Mouse (Mus musculus) spleen, postnatal 0 days (tissue): ENCODE measurements around the gene Dusp23. TPM values are rescaled to one million over a fixed set of nuclear protein-coding genes. Genes with fewer than 3 reads are reported as not detected.

Experiments
- polyA plus RNA-seq: library from polyadenylated mRNA; unstranded; fragments of >200 nt; fragmentation: Nextera tagmentation; extraction: Ambion mirVana; gene quantifications from 2 replicates; pipeline ENCODE4 v1.2.1, GENCODE M21; 2015

Dusp23 gene
- polyA plus RNA-seq: 5.5 and 8.1 TPM in 2 replicates

DNA sequence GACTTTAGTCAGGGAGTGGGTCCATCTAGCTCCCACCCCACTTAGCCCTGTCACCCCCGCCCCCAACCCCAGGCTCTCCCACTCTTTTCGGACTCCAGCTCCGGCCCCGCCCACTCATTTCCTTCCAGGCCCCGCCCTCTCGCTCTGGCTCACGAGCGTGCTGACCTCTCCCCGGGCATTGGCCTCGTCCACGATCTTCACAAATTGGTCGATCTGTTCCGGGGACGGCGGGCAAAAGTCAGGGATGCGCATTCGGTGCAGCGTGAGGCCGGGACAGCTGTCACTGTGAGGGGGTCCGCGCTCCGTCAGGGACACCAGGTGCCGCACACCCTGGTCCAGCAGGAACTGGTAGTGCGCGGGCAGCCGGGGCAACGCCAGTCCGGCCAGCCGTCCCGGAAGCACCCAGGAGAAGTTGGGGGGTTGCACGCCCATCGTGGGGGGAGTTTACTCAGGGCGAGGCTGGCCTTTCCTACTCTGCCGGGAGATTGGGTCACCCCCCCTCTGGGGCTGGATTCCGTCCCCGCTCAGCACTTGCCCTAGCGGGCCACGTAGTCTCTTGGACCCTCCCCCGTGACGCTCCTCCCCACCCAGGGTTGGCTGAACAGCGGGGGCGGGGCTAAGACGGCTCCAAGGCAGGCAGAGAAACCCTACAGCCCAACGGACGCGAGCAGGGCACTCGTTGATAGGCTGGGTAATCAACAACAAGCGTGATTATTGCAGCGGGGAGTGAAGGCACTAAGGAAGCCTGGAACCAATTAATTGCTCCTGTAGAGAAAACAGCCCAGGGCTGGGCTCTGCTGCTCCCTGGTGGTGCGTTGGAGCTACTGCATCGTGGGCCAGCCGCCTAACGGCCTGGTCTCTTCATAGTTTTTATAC, at the start of gene Dusp23:
TSS of gene Dusp23 (minus strand) at position 512 of the 876 bp plus-strand sequence.

DNA sequence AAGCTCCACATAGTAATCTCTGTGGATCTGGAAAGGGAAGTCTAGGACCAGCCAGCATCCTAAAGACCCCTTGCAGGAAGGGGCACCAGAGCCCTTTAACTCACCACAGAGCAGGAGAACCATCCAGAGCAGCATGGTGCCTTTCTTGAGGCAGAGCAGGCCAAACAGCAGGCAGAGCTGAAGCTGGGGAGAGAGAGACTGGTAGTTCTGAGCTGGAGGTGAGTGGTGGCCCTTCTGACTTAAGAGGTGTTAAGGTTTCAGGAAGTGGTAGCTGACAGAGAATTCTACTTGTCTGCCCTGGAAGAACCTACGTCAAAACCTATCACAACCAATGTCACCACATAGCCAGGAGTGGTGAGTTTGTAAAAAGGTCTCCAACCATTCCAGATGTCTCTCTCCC, 30.4 kb downstream of the Dusp23 start, which contains the start of gene Fcrl6:
TSS of gene Fcrl6 (minus strand) at position 226 of the 400 bp plus-strand sequence.

DNA sequence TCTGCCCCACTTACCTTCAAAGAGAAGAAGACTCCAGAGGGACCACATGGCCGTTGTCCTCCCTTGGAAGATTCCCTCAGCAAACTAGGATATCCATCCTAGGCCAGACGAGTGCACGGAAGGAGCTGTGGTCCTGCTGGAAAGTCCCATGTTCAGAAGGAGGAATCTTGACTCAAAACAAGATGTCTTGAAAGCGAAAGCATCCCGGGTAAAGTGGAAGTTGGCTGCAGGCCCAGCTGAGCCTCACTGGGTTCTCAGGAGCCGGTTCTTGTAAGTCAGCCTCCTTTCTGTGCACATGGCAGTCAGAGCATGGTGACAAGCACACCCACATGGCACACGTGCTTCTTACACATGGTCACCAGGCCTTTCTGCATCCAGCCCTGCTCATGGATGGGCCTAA, 42.4 kb downstream of the Dusp23 start, which contains the start of gene Slamf8:
TSS of gene Slamf8 (minus strand) at position 184 of the 400 bp plus-strand sequence.

Other genes starting within 250 kb of the Dusp23 start
- gene Slamf9, start 157.6 kb downstream of the Dusp23 start, polyA plus RNA-seq: 1.2 and 1.3 TPM in 2 replicates
- 1.5 and 1.7 TPM in 2 replicates for gene Igsf9, start 151.2 kb downstream of the Dusp23 start, polyA plus RNA-seq
- 162 and 194 TPM in 2 replicates for gene Tagln2, start 132.9 kb downstream of the Dusp23 start, polyA plus RNA-seq
- gene Cfap45, start 112.2 kb downstream of the Dusp23 start, polyA plus RNA-seq: 2.2 and 2.6 TPM in 2 replicates
- gene Vsig8, start 77.0 kb downstream of the Dusp23 start, polyA plus RNA-seq: 0.13 TPM in 1 of 2 replicates, not detected in the other
- gene Slamf8, start 42.4 kb downstream of the Dusp23 start, polyA plus RNA-seq: 0.20 and 0.69 TPM in 2 replicates
- 0.28 and 0.29 TPM in 2 replicates for gene Fcrl6, start 30.4 kb downstream of the Dusp23 start, polyA plus RNA-seq
- gene Crp, start 65.1 kb upstream of the Dusp23 start, polyA plus RNA-seq: 0.18 TPM in 1 of 2 replicates, not detected in the other